Mouse (Mus musculus) gastrocnemius, postnatal 10 days (tissue): ENCODE data around the gene Mob1b. TPM values are rescaled to one million over a fixed set of nuclear protein-coding genes. Genes with fewer than 3 reads are reported as not detected.

Experiments used
- DNase-seq: peaks from one replicate; pipeline ENCODE4 v3.0.0; 2021; ENCODE audit warnings: mixed read lengths
- total RNA-seq, 2 experiments: library from RNA; stranded (reverse); gene quantifications; 2 replicates each; pipeline ENCODE4 v1.2.3; 2021

Gene Mob1b
- total RNA-seq, 2 experiments from 2014 or later, result 32.1 to 33.3 TPM

GRCm38 (mm10) chr5:88782072-88782765, 61.6 kb downstream of the Mob1b start:
- DNase-seq, result no peak

- no peak for DNase-seq
Observed at GRCm38 (mm10) chr5:88785059-88785458, 64.4 kb downstream of the Mob1b start.

DNA sequence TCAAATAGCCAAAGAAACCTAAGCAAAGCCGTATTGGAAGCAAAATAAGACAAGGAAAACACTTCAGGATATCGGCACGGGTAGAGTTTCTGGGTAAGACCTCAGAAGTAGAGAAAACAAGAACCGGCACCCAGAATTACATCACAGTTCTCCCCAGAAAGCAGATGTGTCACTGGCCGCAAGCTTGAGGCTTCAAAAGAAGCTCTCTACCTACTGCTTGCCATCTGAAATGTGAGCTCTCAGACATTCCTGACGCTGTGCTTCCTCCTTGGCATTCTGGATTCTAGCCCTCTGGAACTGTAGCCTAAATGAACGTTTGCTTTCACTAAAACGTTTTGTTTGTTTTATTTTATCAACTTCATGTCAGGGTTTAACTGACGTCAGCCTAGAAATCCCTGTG, 70.0 kb downstream of the Mob1b start:
- no peak for DNase-seq

DNA sequence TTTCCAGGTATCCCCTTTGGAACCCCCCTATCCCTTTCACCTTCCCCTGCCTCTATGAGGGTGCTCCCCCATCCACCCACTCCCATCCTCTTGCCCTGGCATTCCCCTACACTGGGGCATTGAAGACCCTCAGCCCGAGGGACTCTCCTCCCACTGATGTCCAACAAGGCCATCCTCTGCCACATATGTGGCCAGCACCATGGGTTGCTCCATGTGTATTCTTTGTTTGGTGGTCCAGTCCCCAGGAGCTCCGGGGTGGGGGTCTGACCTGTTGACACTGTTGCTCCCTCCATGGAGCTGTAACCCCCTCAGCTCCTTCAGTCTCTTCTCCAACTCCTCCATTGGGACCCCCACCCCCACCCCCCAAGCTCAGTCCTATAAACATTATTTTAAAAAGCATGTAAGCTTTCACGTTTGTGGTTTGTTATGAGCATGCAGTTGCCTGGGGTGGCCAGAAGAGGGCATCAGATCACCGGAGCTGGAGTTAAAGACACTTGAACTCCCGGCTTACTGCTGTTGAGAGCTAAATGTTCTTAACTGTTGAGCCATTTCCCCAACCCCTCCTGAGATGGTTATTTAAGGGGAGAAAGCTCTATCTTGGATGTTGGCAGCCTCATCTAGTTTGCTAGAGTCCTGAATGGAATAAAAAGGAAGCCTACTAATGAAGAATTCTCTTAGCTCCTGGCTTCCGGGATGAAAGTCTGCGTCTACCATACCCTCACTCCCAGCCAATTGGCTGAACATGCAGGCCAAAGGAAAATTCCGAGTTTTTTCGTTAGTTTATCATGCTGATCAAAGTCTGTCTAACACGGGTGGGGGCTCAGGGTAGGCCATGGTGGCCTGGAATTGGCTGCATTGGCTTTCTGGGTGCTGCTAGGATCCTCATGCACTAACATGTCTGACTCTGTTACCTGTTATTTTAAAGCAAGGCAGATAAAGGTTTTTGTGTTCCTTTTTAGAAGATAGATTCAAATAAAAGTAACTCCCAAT, 70.9 kb downstream of the Mob1b start:
- DNase-seq, result peak; percentile 43

DNA sequence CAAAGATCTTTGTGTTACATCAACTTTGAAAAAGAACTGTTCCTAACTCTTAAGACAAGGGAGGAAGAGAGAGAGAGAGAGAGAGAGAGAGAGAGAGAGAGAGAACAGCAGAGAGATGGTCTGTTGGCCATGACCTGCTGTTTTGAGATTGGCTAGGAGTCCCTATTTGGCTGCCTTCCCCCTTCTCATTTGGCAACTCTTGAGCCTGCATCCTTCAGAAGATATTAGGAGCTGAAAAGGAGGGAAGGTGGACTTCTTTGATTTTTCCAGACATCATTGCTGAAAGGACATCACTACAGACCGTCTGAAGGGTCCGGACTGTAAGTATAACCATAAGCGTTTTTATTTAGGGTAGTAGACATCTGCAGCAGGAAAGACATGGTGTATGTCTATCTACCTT, 73.0 kb downstream of the Mob1b start:
- DNase-seq, result no peak

DNA sequence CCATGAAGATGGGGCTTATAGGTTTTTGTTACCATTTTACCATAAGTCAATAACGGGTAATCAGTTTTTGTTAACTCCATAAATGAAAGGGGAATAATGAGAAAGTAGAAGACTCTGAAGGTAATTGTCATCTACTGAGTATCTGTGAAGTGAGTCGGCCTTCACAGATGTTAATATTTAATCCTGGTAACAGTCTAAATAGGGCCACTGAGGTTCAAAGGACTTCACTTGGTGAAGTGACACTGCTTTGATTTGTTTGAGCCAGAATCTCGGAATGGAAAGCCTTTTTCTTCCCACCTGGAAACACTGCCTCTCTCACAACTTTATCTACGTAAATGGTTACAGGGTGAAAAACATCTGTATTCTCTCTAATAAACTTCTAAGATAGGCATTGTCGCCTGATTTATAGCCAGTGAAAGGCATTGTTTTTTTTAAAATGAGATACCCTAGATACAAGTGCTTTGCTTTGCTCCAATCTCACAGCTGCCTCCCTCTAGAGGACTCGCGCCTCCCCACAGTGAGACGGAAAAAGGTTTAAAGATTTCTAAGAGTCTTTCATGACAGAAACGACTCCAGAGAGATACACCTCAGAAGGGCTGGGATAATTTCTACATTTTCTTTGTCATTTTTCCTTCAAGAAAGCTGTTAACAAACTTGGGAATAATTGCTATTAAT, 75.4 kb downstream of the Mob1b start:
- DNase-seq, result no peak

- DNase-seq, result no peak
Observed at GRCm38 (mm10) chr5:88796588-88796987, 75.9 kb downstream of the Mob1b start.

- DNase-seq, result no peak
Observed at GRCm38 (mm10) chr5:88797121-88797520, 76.5 kb downstream of the Mob1b start.

- no peak for DNase-seq
Observed at GRCm38 (mm10) chr5:88805616-88806015, 85.0 kb downstream of the Mob1b start.

DNA sequence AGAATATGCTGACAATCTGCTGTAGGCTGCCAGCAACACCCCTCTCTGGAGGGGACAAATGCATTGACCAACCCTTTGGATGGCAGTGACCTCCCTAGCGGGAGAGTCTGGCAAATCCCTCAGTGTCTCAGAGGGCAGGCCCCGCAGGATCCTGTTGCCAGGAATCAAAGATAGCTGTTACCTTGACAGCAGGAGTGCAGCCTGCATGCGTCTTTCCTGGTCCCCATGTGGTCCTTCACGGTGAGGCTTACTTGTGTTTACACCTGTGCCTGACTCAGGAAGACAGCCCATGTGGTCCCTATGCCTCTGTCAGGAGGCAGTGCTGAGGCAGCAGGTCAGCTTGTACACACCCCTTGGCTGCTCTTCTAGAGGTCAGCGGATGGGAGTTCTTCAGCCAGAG, 85.6 kb downstream of the Mob1b start:
- DNase-seq, result no peak

DNA sequence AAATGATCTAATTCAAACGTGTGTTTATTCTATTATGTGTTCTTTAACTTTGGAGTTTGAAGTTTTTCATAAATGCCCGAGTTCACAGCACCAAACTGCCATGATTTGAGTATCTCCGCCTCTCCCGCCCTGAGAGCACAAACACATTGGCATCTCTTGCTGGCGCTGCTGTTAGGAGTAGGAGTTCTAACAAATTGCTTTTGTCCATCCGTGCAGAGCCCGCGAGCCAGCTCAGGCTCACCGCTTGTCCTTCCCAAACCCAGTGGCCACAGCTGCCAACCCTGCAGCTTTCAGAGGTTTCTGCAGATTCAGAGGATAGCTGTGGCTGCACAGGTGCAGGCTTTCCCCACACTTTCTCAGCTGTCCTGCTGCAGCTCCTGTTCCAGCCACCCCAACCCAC, 86.7 kb downstream of the Mob1b start:
- DNase-seq, result no peak

DNA sequence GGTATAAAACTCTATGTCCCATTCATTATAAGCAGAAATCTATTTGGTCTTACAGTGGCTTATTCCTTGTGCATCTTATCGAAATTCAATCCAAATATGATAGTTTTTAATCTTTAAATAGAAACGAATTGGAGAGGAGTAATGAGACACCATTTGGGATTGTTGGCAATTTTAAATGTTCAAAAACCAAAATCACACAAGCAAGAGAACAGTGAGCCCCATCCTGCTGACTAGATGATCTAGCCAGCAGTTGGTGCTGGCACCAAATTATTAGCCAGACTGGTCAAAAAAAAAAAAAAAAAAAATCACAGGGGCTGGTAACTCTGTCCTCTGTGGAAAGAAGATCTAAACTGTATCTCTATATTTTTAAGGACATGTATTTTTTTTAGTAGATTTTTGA, 92.5 kb downstream of the Mob1b start:
- no peak for DNase-seq

Other genes starting within 250 kb of the Mob1b start
- not detected for gene Enam, start 232.9 kb upstream of the Mob1b start, total RNA-seq
- under 1 TPM in 1 of 2 experiments, not detected in 1; 0.23 TPM for gene Jchain, start 193.0 kb upstream of the Mob1b start, total RNA-seq
- 10 to 100 TPM; 24.2 to 27.1 TPM for gene Utp3, start 166.4 kb upstream of the Mob1b start, total RNA-seq
- gene Rufy3, start 155.8 kb upstream of the Mob1b start, total RNA-seq, result 10 to 100 TPM in 1 of 2 experiments, 1 to 10 TPM in 1; 8.9 to 13.2 TPM
- 100 to 1,000 TPM; 111 to 113 TPM for gene Grsf1, start 44.7 kb upstream of the Mob1b start, total RNA-seq
- 1 to 10 TPM; 4.5 to 5.9 TPM for gene Dck, start 44.1 kb downstream of the Mob1b start, total RNA-seq
- 10 to 100 TPM; 11.3 to 11.7 TPM for gene Slc4a4, start 166.0 kb downstream of the Mob1b start, total RNA-seq